Mouse (Mus musculus): ENCODE data around the gene Slc1a7.

DNA sequence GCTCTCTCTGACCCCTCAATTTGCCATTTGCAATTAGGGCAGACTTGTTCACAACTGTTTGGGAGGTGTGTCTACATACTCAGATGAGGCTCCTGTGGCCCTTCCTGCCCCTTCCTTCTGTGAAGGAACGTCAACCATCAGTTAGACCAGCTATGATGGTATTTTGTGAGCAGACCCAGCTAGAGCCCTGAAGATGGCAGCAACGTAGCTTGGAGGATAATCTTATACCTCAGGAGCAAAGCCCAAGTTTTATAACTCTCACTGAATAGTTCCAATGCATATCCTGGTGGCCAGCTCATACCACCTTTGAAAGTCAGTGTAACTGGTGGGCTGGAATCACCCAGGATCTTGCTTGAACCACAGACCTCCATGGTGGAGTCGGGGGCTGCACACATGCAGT, 36.7 kb upstream of the Slc1a7 start:
- TF ChIP-seq CTCF (IDR thresholded peaks at IDR 0.05; ENCODE audit: insufficient read depth, low read depth, low read length): no peak
- no peak for TF ChIP-seq POLR2A (IDR thresholded peaks at IDR 0.05; ENCODE audit: insufficient read depth, low read depth, low read length)

Measured in olfactory bulb, adult 2 months (tissue).